Comparison of ENCODE assay signal across 8 mouse cellular contexts in the genomic region with DNA sequence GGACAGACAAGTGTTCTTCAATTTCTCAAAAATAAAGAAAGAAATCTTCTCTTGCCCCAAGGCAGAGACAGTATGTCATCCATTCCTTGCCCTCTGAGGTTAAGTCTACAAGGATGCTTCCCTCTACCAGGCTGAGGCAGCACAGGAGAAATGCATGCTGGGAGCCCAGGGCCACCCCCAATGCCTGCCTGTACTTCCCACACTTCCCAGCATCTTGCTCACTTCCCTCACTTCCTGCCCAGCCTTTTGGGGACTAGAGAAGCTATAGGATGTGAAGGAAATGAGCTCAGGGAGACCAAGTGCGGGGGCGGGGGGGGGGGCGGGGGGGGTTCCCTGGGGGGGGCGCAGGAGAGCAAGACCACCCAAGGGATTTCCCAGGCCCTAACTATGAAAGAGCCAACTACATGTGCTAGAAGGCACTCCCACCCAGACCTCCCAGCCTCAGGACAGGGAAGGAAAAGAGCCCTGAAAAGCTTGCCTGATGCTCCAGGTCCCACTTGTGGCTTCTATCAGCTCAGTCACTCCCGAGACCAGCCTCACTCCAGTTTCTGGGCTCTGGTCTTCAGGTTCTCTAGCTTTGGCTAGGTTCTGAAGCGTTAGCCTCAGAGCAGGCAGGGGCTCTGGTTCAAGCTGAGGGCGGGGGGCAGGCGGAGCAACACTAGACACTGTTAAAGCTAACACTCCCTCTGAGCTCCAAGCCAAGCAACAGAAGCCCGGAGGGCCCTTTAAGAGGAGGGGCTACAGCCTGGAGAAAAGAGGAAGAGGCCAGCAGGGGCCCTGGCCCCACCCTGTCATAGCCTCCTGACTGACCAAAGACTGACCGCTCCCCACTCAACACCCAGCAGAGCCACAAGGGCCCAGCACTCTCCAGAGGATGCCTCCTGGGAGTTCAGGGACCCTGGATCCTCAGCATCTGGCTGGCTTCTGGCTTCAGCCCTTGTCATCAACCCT. TPM values are rescaled to one million over a fixed set of nuclear protein-coding genes. Genes with fewer than 3 reads are reported as not detected.
DNase-seq lines count a peak whose midpoint lies in the region; ATAC-seq and TF ChIP-seq lines count a peak whose summit lies in the region.

No protein-coding gene starts in this region.

- H3K36me3 ChIP-seq in thymus, adult 2 months (ENCODE audit: control insufficient read depth, insufficient read depth, low read length): no peaks in the 10 kb centered on the region
- no peaks in the 10 kb centered on the region for H3K36me3 ChIP-seq in forebrain, embryonic 10.5 days (replicated peaks)
- peaks cover 4% of the 10 kb centered on the region; the same call in 1 of the 2 replicates for H3K36me3 ChIP-seq in heart, embryonic 13.5 days
- no peaks in the 10 kb centered on the region for H3K36me3 ChIP-seq in liver, embryonic 13.5 days
- no peaks in the 10 kb centered on the region for H3K36me3 ChIP-seq in myocyte (ENCODE audit: control insufficient read depth, insufficient read depth)

- H3K4me3 ChIP-seq in thymus, adult 2 months (ENCODE audit: control insufficient read depth, insufficient read depth, low read length): no peak overlapping the region
- peak overlapping the region; percentile 43 for H3K4me3 ChIP-seq in forebrain, embryonic 10.5 days
- peak overlapping the region; percentile 59 for H3K4me3 ChIP-seq in heart, embryonic 13.5 days
- H3K4me3 ChIP-seq in liver, embryonic 13.5 days (replicated peaks): peak overlapping the region; percentile 54
- H3K4me3 ChIP-seq in myocyte: peak overlapping the region; percentile 58

- ATAC-seq in heart, embryonic 13.5 days (ENCODE audit: extremely low read depth, insufficient number of reproducible peaks, low FRiP score, low TSS enrichment): peak; percentile 81
- peak; percentile 82 for ATAC-seq in liver, embryonic 13.5 days (ENCODE audit: low read depth)

- 44% methylated on average over 7 of the region's 10 CpGs for WGBS in thymus, adult 2 months
- WGBS in forebrain, embryonic 10.5 days: 11% methylated on average over 10 of the region's 10 CpGs
- WGBS in heart, embryonic 13.5 days: 3% methylated on average over 10 of the region's 10 CpGs
- 4% methylated on average over 10 of the region's 10 CpGs for WGBS in liver, embryonic 13.5 days (ENCODE audit: insufficient replicate concordance)

- no peak for TF ChIP-seq CTCF in thymus, adult 2 months (IDR thresholded peaks at IDR 0.05; ENCODE audit: borderline replicate concordance, control insufficient read depth, extremely low read depth, insufficient read depth, low read length, poor library complexity)

- H3ac ChIP-seq in myocyte (ENCODE audit: control insufficient read depth, insufficient read length): peak overlapping the region; percentile 5

- no peaks in the 10 kb centered on the region for H3K9me3 ChIP-seq in forebrain, embryonic 10.5 days
- H3K9me3 ChIP-seq in heart, embryonic 13.5 days: no peaks in the 10 kb centered on the region
- H3K9me3 ChIP-seq in liver, embryonic 13.5 days (replicated peaks): no peaks in the 10 kb centered on the region

- H3K4me2 ChIP-seq in heart, embryonic 13.5 days: peak overlapping the region; percentile 72
- peak overlapping the region; percentile 59 for H3K4me2 ChIP-seq in liver, embryonic 13.5 days
- peak overlapping the region; percentile 97 for H3K4me2 ChIP-seq in myocyte (ENCODE audit: low read depth)

- peak overlapping the region; percentile 77 for H3K9ac ChIP-seq in heart, embryonic 13.5 days
- peak overlapping the region; percentile 59 for H3K9ac ChIP-seq in liver, embryonic 13.5 days

- H3K79me2 ChIP-seq in myocyte (ENCODE audit: control insufficient read depth, insufficient read depth): peaks cover 38% of the 10 kb centered on the region

- peaks cover 35% of the 10 kb centered on the region for H3K4me1 ChIP-seq in thymus, adult 2 months (replicated peaks; ENCODE audit: control insufficient read depth, insufficient read depth, low read length)
- H3K4me1 ChIP-seq in forebrain, embryonic 10.5 days: peaks cover 38% of the 10 kb centered on the region
- peaks cover 31% of the 10 kb centered on the region for H3K4me1 ChIP-seq in heart, embryonic 13.5 days
- peaks cover 50% of the 10 kb centered on the region for H3K4me1 ChIP-seq in liver, embryonic 13.5 days (replicated peaks)

- H3K27ac ChIP-seq in thymus, adult 2 months (ENCODE audit: control insufficient read depth, insufficient read depth, low read length): no peak overlapping the region
- peak overlapping the region; percentile 81 for H3K27ac ChIP-seq in forebrain, embryonic 10.5 days
- H3K27ac ChIP-seq in heart, embryonic 13.5 days (replicated peaks): peak overlapping the region; percentile 87
- H3K27ac ChIP-seq in liver, embryonic 13.5 days: peak overlapping the region; percentile 78

- H3K27me3 ChIP-seq in thymus, adult 2 months (ENCODE audit: control insufficient read depth, insufficient read depth, low read length): no peaks in the 10 kb centered on the region
- H3K27me3 ChIP-seq in forebrain, embryonic 10.5 days (ENCODE audit: poor library complexity, severe bottlenecking): no peaks in the 10 kb centered on the region
- H3K27me3 ChIP-seq in heart, embryonic 13.5 days (replicated peaks): no peaks in the 10 kb centered on the region
- H3K27me3 ChIP-seq in liver, embryonic 13.5 days: no peaks in the 10 kb centered on the region
- no peaks in the 10 kb centered on the region for H3K27me3 ChIP-seq in myocyte (ENCODE audit: control insufficient read depth, insufficient read depth, insufficient read length)

- no peak for TF ChIP-seq POLR2A in thymus, adult 2 months (IDR thresholded peaks at IDR 0.05; ENCODE audit: control insufficient read depth, extremely low read depth, insufficient read depth, low read length, poor library complexity)
- peak; percentile 72 for TF ChIP-seq POLR2A in myocyte (IDR thresholded peaks at IDR 0.05; ENCODE audit: insufficient read length, low read depth)

- DNase-seq in thymus, adult 2 months: peak; percentile 19
- DNase-seq in thymus, postnatal 0 days (ENCODE audit: low spot score): no peak
- DNase-seq in forebrain, embryonic 10.5 days (ENCODE audit: extremely low spot score, low spot score): peak; percentile 46
- DNase-seq in kidney, postnatal 10 days: peak; percentile 88
- DNase-seq in liver, embryonic 13.5 days: peak; percentile 59
- peak; percentile 78 to 82 for DNase-seq in spleen, postnatal 36 days (ENCODE audit: low spot score in 2 of 2)

TF ChIP-seq in myocyte, 11 proteins besides CTCF, POLR2A, EP300 and RAD21:
- TF ChIP-seq POLR2AphosphoS2 (IDR thresholded peaks at IDR 0.05; ENCODE audit: insufficient read length, low read depth) (peak; percentile 58), USF1 (IDR thresholded peaks at IDR 0.05; ENCODE audit: low read depth) (no peak)
TF ChIP-seq in myocyte: peak in this region for 1.

RNA-seq across cellular contexts. Expression of gene Pisd, which starts 39.5 kb away (rescaled TPM):
- 38.1 and 39.8 TPM in 2 replicates for polyA plus RNA-seq in thymus, adult 2 months (2012; rRNA removed)
- polyA plus RNA-seq in thymus, postnatal 0 days (2015; fragmentation: Nextera tagmentation; extraction: Ambion mirVana): 48.3 and 50.3 TPM in 2 replicates
- polyA plus RNA-seq in forebrain, embryonic 10.5 days (2016; fragmentation: Nextera tagmentation; extraction: Ambion mirVana): 76.8 and 78.3 TPM in 2 replicates
- polyA plus RNA-seq in heart, embryonic 13.5 days (2015; fragmentation: Nextera tagmentation; extraction: Ambion mirVana): 45.9 and 46.2 TPM in 2 replicates
- 35.2 and 37.9 TPM in 2 replicates for polyA plus RNA-seq in liver, embryonic 13.5 days (2015; fragmentation: Nextera tagmentation; extraction: Ambion mirVana)
- polyA plus RNA-seq in myocyte (2012; fragmentation: generic; extraction: Trizol): 58.8 TPM
